Mouse (Mus musculus): ENCODE results near the gene Setd1b.

Setd1b gene

GRCm38 (mm10) chr5:123128426-123129169 lies 13.4 kb upstream of the Setd1b start:
- no peak for DNase-seq (ENCODE audit: low spot score in 2 of 2)

GRCm38 (mm10) chr5:123129170-123129757 lies 12.7 kb upstream of the Setd1b start:
- no peak for DNase-seq (ENCODE audit: low spot score in 2 of 2)

- DNase-seq (ENCODE audit: low spot score in 2 of 2) = no peak
These were observed 11.8 kb upstream of the Setd1b start for GRCm38 (mm10) chr5:123130030-123130813.

GRCm38 (mm10) chr5:123130814-123131148 lies 11.2 kb upstream of the Setd1b start:
- DNase-seq (ENCODE audit: low spot score in 2 of 2) = no peak

- DNase-seq (ENCODE audit: low spot score in 2 of 2) = peak; percentile 83 to 88
These were observed 9.5 kb upstream of the Setd1b start, which contains the start of gene Rhof for GRCm38 (mm10) chr5:123132308-123133071. Gene Rhof, minus strand, starts transcription at chr5:123132692.

- DNase-seq (ENCODE audit: low spot score in 2 of 2) = peak; percentile 92 to 93
These were observed 8.8 kb upstream of the Setd1b start for GRCm38 (mm10) chr5:123133083-123133783.

- peak in 1 of 2 experiments; percentile 45 for DNase-seq (ENCODE audit: low spot score in 2 of 2)
These were observed 8.2 kb upstream of the Setd1b start for GRCm38 (mm10) chr5:123133784-123134143.

GRCm38 (mm10) chr5:123134186-123134874 lies 7.7 kb upstream of the Setd1b start:
- peak; percentile 62 to 63 for DNase-seq (ENCODE audit: low spot score in 2 of 2)

GRCm38 (mm10) chr5:123134875-123135382 lies 7.1 kb upstream of the Setd1b start:
- no peak for DNase-seq (ENCODE audit: low spot score in 2 of 2)

GRCm38 (mm10) chr5:123135471-123136360 lies 6.3 kb upstream of the Setd1b start:
- DNase-seq (ENCODE audit: low spot score in 2 of 2) = peak; percentile 40 to 76

- peak; percentile 82 to 85 for DNase-seq (ENCODE audit: low spot score in 2 of 2)
These were observed 5.5 kb upstream of the Setd1b start for GRCm38 (mm10) chr5:123136361-123137043.

- peak; percentile 67 to 70 for DNase-seq (ENCODE audit: low spot score in 2 of 2)
These were observed 4.7 kb upstream of the Setd1b start for GRCm38 (mm10) chr5:123137044-123137909.

GRCm38 (mm10) chr5:123137910-123138229 lies 4.1 kb upstream of the Setd1b start:
- DNase-seq (ENCODE audit: low spot score in 2 of 2) = peak in 1 of 2 experiments; percentile 35

GRCm38 (mm10) chr5:123138230-123138911 lies 3.6 kb upstream of the Setd1b start:
- DNase-seq (ENCODE audit: low spot score in 2 of 2) = peak in 1 of 2 experiments; percentile 50

- peak; percentile 86 to 88 for DNase-seq (ENCODE audit: low spot score in 2 of 2)
These were observed 2.9 kb upstream of the Setd1b start for GRCm38 (mm10) chr5:123138953-123139721.
